Mouse (Mus musculus) R1 (cell line): ENCODE measurements at regions not wholly inside any gene's neighbourhood (a gene's known extent, or its start where the extent isn't known, plus 50 kb on each side); places are given as distances from the start of the nearest gene placed in this dataset.

Experiments
- DNase-seq: peaks from one replicate; pipeline ENCODE4 v3.0.0-alpha.2; 2018; ENCODE audit warnings: low read depth, low spot score

DNA sequence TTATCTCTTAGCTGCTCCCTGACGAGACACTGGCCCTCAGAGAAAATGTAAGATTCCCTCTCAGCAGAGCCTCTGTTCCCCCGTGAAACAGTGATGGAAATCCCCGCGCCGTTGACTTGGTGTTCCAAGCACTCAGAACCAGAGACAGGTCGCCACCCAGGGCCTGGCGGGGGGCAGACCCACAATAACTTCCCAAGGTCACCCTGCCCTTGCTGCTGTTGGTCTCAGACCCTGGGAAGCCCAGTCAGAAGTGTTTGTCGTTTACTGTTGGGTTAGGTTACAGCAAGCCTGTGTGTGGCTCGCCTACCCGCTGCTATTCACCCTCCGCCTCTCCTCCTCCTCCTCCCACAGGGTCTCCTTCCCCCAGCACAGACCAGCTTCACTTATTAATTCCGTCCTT lies 154.2 kb upstream of the Eomes start:
- DNase-seq, result peak; percentile 35

DNA sequence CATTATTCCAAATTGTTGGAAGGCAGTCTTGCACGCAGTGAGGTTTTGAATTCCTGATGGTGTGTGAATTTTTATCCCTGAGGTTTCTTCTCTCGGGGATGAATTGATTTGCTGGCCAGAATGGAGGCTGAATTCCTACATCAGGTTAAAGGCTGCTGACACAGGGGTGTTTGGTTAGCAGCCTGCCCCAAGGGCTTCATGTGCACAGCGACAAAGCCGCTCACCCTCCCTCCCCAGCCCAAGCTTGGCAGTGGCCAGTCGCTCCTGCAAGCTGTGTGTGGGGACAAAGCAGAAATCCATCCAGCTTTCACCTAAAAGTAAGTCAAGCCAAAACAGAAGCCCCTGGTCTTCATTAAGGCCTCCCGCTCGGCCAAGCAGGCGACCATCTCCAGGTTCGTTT lies 151.4 kb upstream of the Eomes start:
- DNase-seq, result no peak

DNA sequence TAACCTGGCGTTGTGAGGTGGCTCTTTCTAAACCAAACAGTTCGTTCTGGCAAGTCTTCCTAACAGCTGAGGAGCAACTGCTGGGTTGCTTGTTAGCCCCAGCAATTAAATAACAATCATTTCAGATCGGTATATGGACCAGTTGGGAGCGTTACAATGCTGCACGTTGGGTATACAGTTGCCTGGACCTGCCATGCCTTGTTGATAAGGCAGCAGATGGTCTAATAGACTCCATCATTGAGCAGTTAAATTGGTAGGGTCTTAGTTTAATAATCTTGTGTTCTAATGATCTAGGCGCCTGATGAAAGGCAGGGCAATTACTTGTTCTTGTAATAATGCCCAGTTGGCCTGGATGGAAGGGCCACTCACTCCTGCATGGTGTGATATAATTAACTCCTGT lies 150.1 kb upstream of the Eomes start:
- DNase-seq, result no peak

DNA sequence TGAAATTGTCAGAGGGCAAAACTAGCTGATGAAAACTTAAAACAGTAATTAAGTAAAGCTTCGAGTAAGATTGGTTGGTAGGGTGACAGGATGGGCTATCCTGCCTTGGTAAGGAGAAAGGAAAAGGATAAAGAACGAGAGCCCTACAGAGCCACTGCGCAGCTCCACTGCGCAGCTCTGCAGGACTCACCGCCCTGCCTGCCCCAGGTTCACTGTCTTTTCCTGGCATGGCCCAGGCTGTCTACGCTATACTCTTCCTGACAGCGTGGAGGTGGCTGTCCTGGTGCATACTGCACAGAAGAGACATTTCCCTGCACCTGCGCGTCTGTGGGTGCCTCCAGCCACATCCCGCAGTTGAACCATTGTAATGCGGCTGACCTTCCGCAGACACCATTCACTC lies 136.6 kb upstream of the Eomes start:
- peak; percentile 31 for DNase-seq

DNA sequence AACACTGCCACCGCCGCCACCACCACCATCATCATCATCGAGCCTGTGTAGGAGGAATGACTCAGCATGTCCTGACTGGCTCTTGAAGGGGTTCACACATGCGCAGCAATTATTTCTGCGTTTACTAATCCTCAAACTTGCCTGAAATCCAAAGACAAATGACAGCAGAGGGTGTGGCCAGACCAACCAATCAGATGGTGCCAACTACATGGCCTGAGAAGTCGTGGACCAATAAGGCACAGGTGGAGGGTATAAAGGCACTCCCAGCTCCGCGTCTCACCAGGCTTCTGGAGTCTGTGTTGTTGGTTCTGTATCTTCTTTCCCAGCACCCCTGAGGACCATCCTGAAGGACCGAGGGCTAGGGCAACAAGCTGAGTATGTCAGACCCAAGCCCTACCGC lies 123.1 kb upstream of the Eomes start:
- DNase-seq, result peak; percentile 87

DNA sequence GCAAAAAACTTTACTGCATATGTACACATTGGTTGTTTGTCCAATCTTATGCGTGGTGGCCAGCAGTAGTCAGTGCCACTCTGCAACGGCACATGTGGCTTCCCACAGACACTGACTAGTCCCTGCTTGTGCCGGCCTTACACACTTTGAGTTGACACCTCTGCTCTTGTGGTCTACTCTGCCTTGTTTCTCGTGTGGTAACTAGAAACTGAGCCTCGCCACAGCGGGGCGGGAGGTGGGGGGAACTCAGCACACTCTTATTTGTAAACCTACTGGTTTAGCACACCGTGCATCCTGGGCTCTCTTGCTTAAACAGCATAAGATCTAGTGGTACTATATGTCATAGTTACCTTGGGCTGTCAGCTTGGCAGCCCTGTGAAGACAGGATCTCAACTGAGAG lies 120.6 kb upstream of the Eomes start:
- DNase-seq, result no peak

DNA sequence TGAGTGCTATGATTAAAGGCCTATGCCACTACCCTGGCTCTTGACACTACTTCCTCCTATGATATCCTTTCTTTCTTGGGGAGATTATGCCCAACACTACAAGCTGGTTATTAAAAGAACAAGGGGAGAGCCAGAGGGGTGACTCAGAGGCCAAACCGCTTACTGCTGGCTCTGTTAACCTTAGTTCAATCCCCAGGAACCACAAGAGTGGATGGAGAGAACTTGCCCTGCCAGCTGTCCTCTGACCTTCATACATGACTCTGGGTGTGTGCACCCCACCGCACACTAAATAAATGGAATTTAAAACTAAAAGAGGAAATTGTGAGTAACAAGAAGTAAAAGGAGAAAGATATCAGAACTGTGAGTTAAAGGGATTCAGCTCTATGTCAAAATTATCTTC lies 114.1 kb upstream of the Eomes start:
- DNase-seq, result no peak

DNA sequence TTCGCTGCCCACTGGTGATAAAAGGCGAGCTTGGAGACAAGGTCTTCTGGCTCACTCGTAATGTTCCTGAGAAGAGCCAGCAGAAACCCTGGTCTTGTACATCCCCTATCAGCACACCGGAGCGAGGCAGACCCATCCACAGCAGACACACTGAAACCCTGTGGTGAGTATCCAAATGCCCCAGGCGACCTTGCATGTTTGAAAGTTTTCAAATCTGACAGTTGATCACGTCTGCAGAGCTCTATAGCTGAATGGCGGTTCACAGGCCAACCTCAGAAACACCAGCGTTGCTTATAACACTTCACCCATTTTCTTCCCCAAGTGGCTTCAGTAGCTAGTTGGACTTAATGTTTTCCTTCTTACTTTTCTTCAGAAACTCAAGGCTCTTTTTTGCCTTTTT lies 112.6 kb upstream of the Eomes start:
- DNase-seq, result no peak

DNA sequence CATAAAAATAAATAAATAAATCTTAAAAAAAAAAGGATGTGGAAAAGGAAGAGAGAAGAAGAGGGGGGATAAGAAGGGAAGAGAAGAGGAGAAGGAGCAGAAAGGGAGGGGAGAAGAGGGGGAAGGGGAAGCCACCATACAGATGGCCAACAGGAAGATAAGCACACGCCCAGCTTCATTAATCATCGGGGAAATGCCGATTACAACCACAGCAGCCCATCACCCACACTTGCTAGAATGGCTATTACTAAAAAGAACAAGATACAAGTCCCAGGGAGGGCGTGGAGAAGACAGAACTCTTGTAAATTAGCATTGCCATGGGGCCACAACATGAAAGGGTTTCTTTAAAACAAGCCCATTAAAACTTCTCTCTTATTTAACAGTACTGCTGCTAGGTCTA lies 110.7 kb upstream of the Eomes start:
- DNase-seq, result no peak

DNA sequence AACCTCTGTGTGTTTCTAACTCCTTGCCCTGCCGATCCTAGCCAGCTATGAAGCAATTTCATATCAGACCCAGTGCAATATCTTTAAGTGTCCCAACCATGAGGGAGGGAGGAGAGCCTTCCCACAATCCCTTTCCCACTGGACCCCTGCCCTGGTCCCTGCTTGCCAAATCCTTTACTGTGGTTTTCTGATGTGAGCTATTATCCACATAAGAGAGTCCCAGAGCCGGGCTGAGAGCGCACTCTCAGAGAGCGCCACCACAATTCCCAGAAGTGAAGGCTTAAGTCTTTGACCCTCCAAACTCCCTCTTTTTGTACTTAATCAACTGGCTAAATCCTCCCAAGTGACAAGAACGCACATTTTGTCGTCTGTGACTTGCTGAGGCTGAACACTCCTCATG lies 107.4 kb upstream of the Eomes start:
- DNase-seq, result no peak

DNA sequence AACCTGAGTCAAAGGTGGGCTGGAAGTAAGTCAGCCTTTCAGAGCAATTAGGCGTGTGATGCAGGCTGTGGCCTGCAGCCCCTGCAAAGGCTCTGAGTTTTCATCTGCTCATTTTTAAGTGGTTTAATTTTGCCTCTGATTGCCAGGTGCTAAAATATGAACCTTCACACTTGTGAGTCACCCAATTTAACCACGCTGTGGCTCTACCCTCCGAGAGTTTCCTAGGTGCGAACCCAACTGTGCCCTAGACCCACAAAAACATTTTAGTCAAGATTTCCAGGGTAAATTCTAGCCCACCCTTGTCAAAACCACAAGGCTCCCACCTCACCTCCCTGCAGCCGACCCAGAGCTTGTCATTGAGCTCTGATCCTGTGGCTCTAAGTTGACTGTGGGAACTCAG lies 103.3 kb upstream of the Eomes start:
- DNase-seq, result no peak

DNA sequence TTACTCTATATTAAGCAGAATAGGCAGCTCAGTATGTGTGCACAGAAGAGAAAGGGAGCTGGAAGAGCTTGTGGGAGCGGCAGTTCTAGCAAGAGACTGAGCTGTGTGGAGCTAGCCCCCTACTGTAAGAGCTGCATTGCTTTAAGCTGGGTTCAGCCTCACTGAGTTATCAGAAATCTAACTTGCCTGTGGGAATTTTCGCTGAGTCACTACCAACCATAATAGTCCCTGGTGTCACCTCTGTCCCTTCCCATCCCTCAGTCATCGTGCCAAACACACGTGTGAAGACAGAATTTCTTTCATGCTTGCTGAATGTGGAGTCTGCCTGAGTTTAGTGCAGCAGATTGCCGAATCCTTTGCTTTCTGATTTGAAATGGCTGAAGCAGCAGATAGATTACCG lies 99.0 kb upstream of the Eomes start:
- no peak for DNase-seq

DNA sequence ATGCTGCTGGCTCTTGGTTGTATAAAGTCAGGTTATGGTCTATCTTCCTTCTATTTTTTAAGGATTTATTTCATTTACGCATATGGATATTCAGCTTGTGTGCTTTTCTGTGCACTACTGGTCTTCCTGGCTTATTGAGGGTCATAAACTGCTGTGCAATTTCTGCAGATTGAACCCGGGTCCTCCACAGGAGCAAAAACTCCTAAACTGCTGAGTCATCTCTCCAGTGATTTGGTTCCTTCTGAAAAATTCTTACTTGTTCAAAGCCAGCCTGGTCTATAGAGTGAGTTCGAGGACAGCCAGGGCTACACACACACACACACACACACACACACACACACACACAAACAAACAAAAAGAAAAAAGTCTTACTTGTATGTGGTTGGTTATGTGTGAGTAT lies 95.5 kb upstream of the Eomes start:
- DNase-seq, result no peak

DNA sequence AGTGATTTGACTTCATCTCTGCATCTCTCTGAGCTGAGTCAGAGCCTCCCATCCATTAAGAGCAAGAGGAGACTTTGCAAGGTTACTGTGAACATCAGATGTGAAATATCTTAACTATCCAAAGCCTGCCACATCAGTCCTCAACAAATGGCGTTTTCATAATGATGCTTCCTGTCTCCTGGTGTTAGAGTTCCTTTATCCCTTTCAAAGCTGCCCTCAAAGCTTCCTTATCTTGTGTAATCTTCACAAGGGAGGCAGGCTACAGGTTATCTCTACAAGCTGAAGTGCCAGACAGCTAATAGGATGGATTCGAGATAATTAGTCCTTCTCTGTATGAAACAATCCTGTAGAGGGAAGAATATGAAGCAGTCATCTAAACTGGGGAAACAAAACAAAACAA lies 93.4 kb upstream of the Eomes start:
- no peak for DNase-seq

DNA sequence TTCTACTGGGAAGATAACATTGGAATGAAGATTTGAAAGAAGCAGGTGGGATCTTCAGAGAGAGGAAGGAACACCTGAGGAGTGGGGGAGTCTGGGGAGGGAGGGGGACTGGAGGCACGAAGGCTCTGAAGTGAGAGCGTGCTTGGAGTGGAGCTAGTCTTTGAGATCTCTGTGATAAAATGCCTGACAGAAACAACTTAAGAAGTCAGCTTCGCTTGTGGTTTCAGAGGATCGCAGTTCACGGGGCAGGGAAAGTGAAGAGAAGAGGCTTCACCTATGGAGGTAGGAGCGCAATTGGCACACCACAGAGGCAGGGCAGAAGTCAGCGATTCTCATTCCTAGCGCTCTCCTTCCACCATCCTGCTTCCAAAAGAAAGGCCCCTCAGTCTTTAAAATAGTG lies 90.4 kb upstream of the Eomes start:
- DNase-seq, result no peak

DNA sequence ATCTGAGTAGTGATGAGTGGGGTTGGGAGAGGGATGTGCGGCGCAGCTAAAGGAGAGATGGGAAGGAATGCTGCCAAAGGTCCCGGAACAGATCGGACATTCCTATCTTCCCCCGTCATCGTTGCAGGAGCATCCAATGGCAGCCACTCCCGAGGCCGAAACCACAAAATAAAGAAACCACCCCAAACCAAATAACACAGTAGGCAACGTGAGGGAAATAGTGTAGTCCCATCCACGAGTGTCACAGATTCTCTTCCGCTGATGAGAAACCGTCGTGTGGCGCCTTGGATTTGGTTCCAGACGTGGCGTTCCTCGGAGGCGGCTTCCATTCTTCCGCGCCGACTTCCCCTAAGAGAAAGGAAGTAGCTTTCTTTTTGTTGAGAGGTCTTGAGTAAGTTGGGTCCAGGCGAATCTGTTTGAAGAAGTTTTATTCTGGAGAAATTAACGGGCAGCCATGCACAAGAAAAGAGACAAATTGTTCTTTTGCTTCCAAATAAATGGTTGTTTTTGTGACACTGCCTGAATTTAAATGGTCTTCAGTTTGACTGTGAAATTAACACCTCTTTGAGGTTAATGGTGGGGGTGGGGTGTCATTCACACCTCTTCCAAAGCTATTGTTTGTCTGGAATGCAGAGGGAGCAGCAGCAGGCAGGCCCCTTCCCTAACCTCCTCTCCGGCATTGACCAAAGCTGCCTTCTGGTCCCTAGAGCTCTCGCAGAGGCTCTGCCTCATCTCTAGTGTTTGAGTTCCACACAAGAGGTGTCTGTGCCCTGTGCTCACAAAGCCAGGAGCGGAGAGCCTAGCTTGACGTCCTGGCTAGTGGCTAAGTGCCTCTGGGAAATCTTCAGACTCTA lies 88.3 kb upstream of the Eomes start:
- peak; percentile 79 for DNase-seq

DNA sequence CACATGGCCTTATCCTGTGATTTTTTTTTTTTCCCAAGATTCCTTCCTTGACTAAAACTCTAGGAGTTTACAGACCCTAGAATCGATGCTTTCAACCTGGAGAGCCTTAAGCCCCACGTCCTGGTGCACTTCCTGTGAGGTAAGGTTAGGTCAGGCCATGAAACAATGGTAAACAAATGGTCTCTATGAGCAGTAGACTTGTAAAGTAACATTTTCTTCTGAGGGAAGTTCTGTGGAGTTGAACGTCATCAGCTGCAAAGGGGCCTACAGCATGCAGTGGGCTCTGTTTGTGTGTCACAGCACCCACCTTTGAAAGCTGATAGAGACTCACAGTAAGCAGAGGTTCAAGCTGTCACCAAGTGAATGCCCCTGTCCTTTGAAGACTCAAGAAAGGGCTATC lies 87.3 kb upstream of the Eomes start:
- DNase-seq, result no peak

DNA sequence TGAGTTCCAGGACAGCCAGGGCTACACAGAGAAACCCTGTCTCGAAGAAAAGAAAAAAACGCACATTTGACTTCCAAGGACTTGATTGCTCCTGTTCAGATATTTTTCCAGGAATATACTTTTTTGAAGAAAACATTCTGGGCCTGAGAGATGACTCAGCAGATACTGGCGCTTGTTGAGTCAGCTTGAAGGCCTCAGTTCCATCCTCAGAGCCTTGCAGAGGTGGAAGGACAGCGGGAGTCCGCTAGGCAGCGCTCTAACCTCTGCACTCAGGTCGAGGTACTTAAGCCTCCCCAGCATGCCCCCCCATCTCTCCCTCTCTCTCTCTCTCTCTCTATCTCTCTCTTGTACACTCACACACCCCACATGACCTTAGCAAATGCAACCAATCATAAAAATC lies 86.3 kb upstream of the Eomes start:
- DNase-seq, result peak; percentile 70

DNA sequence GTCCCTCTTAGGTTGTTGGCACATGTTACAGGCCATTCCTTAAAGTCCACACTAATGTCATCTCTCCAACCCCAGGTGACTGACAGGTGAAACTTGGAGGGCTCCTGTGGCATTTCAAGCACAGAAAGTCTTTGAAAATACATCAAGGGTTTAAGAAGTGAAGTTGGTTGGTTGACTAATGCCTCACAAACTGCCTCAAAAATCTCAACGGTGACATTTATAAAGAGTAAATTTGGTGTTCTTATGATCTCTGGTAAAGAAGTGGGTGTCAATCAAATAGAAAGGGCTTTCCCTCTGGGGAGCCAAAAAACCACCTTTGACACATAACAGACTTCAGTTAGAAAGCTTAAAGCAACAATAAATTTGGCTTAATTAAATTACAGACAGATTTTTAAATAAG lies 85.2 kb upstream of the Eomes start:
- DNase-seq, result no peak

DNA sequence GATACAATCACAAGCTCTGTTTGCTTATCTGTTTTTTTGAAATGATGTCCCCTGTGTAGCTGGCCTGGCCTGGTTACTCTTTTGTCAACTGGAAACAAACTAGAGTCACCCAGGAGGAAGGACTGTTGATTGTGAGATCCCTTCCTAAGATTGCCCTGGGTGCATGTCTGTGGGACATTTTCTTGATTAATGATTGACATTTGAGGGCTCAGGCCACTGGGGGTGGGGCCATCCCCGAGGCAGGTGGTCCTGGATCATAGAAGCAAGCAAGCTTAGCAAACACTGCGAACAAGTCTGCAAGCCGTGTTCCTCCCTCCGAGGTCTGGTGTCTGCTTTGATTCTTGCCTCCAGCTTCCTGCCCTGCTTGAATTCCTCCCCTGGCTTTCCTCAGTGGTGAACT lies 84.4 kb upstream of the Eomes start:
- no peak for DNase-seq

DNA sequence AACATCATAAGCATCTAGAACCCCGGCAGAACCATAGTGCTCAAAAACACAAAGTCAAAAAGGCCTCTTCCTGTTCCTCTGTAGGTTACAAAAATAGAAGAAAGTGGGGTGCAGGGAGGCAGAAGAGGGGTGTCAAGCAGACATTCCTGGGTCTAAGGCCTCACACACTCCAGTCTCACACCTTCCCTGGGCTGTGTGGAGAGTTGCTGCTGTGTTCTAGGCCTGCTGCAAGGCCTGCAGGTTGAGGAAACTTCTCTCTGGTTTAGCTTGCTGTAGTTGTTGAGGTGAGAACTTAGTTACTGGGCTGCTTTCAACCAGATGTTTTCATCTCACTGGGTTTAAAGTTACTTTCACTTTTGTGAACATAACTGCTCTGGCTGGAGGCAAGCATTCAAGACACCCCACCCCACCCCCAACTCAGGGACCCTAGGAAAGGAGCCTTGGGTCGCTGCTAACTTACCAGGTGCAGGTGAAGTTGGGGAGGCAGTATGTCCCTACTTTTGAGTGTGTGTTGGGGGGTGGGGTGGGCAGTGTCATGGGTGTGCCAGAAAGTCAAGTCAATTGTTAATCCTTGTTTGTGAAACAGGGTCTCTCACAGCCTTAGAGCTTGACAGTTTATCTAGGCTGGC lies 81.5 kb upstream of the Eomes start:
- DNase-seq, result no peak

DNA sequence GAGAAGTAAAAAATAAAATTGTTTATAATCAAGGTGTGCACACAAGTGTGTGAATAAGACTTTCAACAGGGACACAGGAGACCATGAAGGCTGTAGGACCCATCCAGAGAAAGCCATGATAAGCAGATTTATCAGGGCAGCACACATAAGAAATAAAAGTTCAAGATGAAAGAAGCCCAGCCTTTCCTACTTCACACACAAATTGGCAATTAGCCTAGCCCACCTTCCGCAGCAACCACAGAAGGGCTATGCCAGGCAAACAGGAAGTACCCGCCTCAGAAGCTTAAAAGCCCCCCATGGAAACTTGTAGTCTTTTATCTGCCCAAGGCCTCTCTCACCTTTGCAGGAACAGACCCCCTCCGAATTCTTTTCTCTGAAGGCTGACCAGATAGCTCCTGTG lies 77.5 kb upstream of the Eomes start:
- no peak for DNase-seq

DNA sequence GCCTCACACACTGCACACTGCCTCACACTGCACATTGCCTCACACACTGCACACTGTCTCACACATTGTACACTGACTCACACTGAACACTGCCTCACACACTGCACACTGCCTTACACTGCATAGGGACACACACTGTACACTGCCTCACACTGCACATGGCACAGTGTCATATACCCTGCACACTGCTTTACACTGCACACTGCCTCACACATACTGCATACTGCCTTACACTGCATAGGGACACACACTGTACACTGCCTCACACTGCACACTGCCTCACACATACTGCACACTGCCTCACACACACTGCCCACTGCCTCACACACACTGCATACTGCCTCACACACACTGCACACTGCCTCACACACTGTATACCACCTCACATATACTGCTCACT lies 76.8 kb upstream of the Eomes start:
- DNase-seq, result no peak

DNA sequence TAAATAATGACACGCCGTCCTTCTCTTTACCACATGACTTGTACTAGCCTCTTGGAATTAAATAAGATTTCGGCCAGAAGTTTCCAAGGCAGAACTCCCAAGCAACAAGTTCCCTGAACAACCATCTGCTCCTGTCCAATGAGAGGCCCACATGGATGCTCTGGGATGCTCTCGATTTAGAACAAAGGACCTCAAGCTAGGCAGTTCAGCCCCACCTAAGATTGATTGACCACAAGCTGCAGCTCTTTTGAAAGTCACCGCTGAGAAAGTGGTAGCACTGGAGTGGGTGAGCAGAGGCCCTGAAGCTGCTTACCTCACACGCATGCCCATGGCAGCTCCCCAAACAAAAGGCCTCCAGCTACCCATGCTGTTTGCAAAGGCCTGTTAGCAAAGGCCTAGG lies 73.1 kb upstream of the Eomes start:
- peak; percentile 88 for DNase-seq
